Mouse (Mus musculus) heart, adult 18-20 months (tissue): ENCODE measurements around the gene Casq1. TPM values are rescaled to one million over a fixed set of nuclear protein-coding genes. Genes with fewer than 3 reads are reported as not detected.

Experiments used
- DNase-seq, 2 experiments: peaks; one replicate each; pipeline ENCODE4 v3.0.0; 2021 to 2022; ENCODE audit warnings: mixed read lengths in 1 of 2
- total RNA-seq, 2 experiments: library from RNA; stranded (reverse); gene quantifications; 2 replicates each; pipeline ENCODE4 v1.2.3; 2021

Gene Casq1
- total RNA-seq, 2 experiments from 2014 or later, result 2.2 to 2.7 TPM

GRCm38 (mm10) chr1:172206141-172206917, 13.3 kb downstream of the Casq1 start, which contains the start of gene Pea15a:
Pea15a (minus strand) TSS chr1:172206804.
- peak; percentile 87 to 92 for DNase-seq

- DNase-seq, result no peak
Measured at GRCm38 (mm10) chr1:172205741-172206087, 14.0 kb downstream of the Casq1 start.

- DNase-seq, result no peak
Measured at GRCm38 (mm10) chr1:172204814-172205740, 14.6 kb downstream of the Casq1 start.

GRCm38 (mm10) chr1:172204033-172204813, 15.4 kb downstream of the Casq1 start:
- no peak for DNase-seq

GRCm38 (mm10) chr1:172203566-172203965, 16.1 kb downstream of the Casq1 start:
- peak; percentile 57 to 74 for DNase-seq

- no peak for DNase-seq
Measured at GRCm38 (mm10) chr1:172202894-172203522, 16.7 kb downstream of the Casq1 start.

- peak; percentile 40 to 43 for DNase-seq
Measured at GRCm38 (mm10) chr1:172201967-172202880, 17.4 kb downstream of the Casq1 start.

- DNase-seq, result peak in 1 of 2 experiments; percentile 40
Measured at GRCm38 (mm10) chr1:172200871-172201447, 18.7 kb downstream of the Casq1 start.

- DNase-seq, result no peak
Measured at GRCm38 (mm10) chr1:172200161-172200560, 19.5 kb downstream of the Casq1 start.

- DNase-seq, result no peak
Measured at GRCm38 (mm10) chr1:172198996-172199395, 20.7 kb downstream of the Casq1 start.

GRCm38 (mm10) chr1:172198316-172198715, 21.4 kb downstream of the Casq1 start:
- no peak for DNase-seq

- no peak for DNase-seq
Measured at GRCm38 (mm10) chr1:172197851-172198250, 21.8 kb downstream of the Casq1 start.

GRCm38 (mm10) chr1:172197146-172197545, 22.5 kb downstream of the Casq1 start:
- no peak for DNase-seq

- no peak for DNase-seq
Measured at GRCm38 (mm10) chr1:172194435-172194834, 25.2 kb downstream of the Casq1 start.

- no peak for DNase-seq
Measured at GRCm38 (mm10) chr1:172192217-172192616, 27.5 kb downstream of the Casq1 start.

GRCm38 (mm10) chr1:172191578-172191977, 28.1 kb downstream of the Casq1 start:
- no peak for DNase-seq

- DNase-seq, result no peak
Measured at GRCm38 (mm10) chr1:172188891-172189290, 30.8 kb downstream of the Casq1 start.

- DNase-seq, result no peak
Measured at GRCm38 (mm10) chr1:172186401-172187289, 33.0 kb downstream of the Casq1 start.

GRCm38 (mm10) chr1:172183915-172184314, 35.8 kb downstream of the Casq1 start:
- no peak for DNase-seq
